18 mouse cellular contexts compared by ENCODE assay signal in genomic region chr7:98195151-98195801, GRCm38 (mm10). TPM values are rescaled to one million over a fixed set of nuclear protein-coding genes. Genes with fewer than 3 reads are reported as not detected.
DNase-seq lines count a peak whose midpoint lies in the region; ATAC-seq lines count a peak whose summit lies in the region.
"Had no signal": no experiment of that assay in that cellular context is flagged by ENCODE, and none has a peak within 500 bp of the region (broad histone marks: within the 10 kb centered on the region; RNA-seq: fewer than 3 reads in every experiment).

No protein-coding gene starts in this region.

- DNase-seq in kidney, postnatal 36 days, result no peak
- DNase-seq in ES-CJ7 (ENCODE audit: low read depth, low spot score), result peak; percentile 41
- peak; percentile 32 for DNase-seq in ZHBTc4 (ENCODE audit: low read depth, low spot score)
- peak; percentile 48 for DNase-seq in limb, embryonic 10.5 days (ENCODE audit: low spot score)
- DNase-seq in lung, postnatal 4 days, result no peak
- no peak for DNase-seq in neural tube, embryonic 10.5 days (ENCODE audit: extremely low spot score, low spot score)
- DNase-seq: adrenal gland, adult 2 months; cerebellum, adult 9-10 months; heart, adult 18-20 months; lung, postnatal 36 days; right cerebral cortex, postnatal 14 days had no signal

- peaks cover 13% of the 10 kb centered on the region for H3K4me1 ChIP-seq in kidney, embryonic 16.5 days (ENCODE audit: insufficient read depth, low read length)
- H3K4me1 ChIP-seq in limb, embryonic 10.5 days, result peaks cover 11% of the 10 kb centered on the region
- peaks cover 14% of the 10 kb centered on the region for H3K4me1 ChIP-seq in forebrain, embryonic 12.5 days

- no peak overlapping the region for H3K4me2 ChIP-seq in kidney, embryonic 16.5 days (replicated peaks; ENCODE audit: low read depth, low read length)
- no peak overlapping the region for H3K4me2 ChIP-seq in forebrain, embryonic 12.5 days

- 33% methylated on average over 10 of the region's 10 CpGs for WGBS in kidney, embryonic 16.5 days
- 43% methylated on average over 10 of the region's 10 CpGs for WGBS in limb, embryonic 10.5 days
- WGBS in forebrain, embryonic 12.5 days, result 39% methylated on average over 10 of the region's 10 CpGs

- no peaks in the 10 kb centered on the region for H3K36me3 ChIP-seq in kidney, embryonic 16.5 days (ENCODE audit: insufficient read depth, low read length)
- no peaks in the 10 kb centered on the region for H3K36me3 ChIP-seq in limb, embryonic 10.5 days
- no peaks in the 10 kb centered on the region for H3K36me3 ChIP-seq in forebrain, embryonic 12.5 days (replicated peaks)
- H3K36me3 ChIP-seq: embryonic facial prominence, embryonic 15.5 days; limb, embryonic 13.5 days had no signal

- H3K9ac ChIP-seq in kidney, embryonic 16.5 days (replicated peaks; ENCODE audit: low read length), result no peak overlapping the region
- H3K9ac ChIP-seq in forebrain, embryonic 12.5 days, result no peak overlapping the region
- H3K9ac ChIP-seq: embryonic facial prominence, embryonic 15.5 days; forebrain, embryonic 13.5 days; limb, embryonic 13.5 days had no signal

- no peak overlapping the region for H3K27ac ChIP-seq in kidney, embryonic 16.5 days (ENCODE audit: low read length)
- H3K27ac ChIP-seq in limb, embryonic 10.5 days, result no peak overlapping the region
- no peak overlapping the region for H3K27ac ChIP-seq in forebrain, embryonic 12.5 days
- H3K27ac ChIP-seq: embryonic facial prominence, embryonic 15.5 days; forebrain, embryonic 13.5 days; hindbrain, postnatal 0 days; limb, embryonic 13.5 days had no signal

- ATAC-seq in kidney, embryonic 16.5 days (ENCODE audit: low FRiP score, low TSS enrichment), result peak; percentile 43; the same call in 1 of the 2 replicates
- ATAC-seq in forebrain, embryonic 12.5 days (ENCODE audit: low FRiP score), result no peak
- ATAC-seq: Patski had no signal

- no peak overlapping the region for H3K4me3 ChIP-seq in kidney, embryonic 16.5 days (ENCODE audit: low read length)
- no peak overlapping the region for H3K4me3 ChIP-seq in limb, embryonic 10.5 days
- no peak overlapping the region for H3K4me3 ChIP-seq in forebrain, embryonic 12.5 days (replicated peaks)

- peaks cover 40% of the 10 kb centered on the region for H3K27me3 ChIP-seq in kidney, embryonic 16.5 days (ENCODE audit: insufficient read depth, low read length)
- H3K27me3 ChIP-seq in limb, embryonic 10.5 days (ENCODE audit: low read depth, poor library complexity, severe bottlenecking), result peaks cover 69% of the 10 kb centered on the region
- H3K27me3 ChIP-seq in forebrain, embryonic 12.5 days, result peaks cover 74% of the 10 kb centered on the region

- H3K9me3 ChIP-seq in kidney, embryonic 16.5 days (ENCODE audit: low read length), result no peaks in the 10 kb centered on the region
- no peaks in the 10 kb centered on the region for H3K9me3 ChIP-seq in limb, embryonic 10.5 days (replicated peaks)
- no peaks in the 10 kb centered on the region for H3K9me3 ChIP-seq in forebrain, embryonic 12.5 days
- H3K9me3 ChIP-seq: embryonic facial prominence, embryonic 15.5 days; forebrain, embryonic 13.5 days; limb, embryonic 13.5 days had no signal

RNA-seq across cellular contexts. Expression of gene B3gnt6, which starts 4.0 kb away (rescaled TPM):
- 0.06 and 0.09 TPM in 2 replicates for polyA plus RNA-seq in kidney, embryonic 16.5 days (2015; fragmentation: Nextera tagmentation; extraction: Ambion mirVana)
- not detected in 2 replicates for polyA plus RNA-seq in limb, embryonic 10.5 days (2016; fragmentation: Nextera tagmentation; extraction: Ambion mirVana)
- 0.13 and 0.15 TPM in 2 replicates for polyA plus RNA-seq in forebrain, embryonic 12.5 days (2016; fragmentation: Nextera tagmentation; extraction: Ambion mirVana)
- polyA plus RNA-seq: embryonic facial prominence, embryonic 15.5 days; limb, embryonic 13.5 days had no signal

RNA-seq across cellular contexts. Expression of gene Capn5, which starts 17.2 kb away (rescaled TPM):
- polyA plus RNA-seq in kidney, embryonic 16.5 days (2015; fragmentation: Nextera tagmentation; extraction: Ambion mirVana), result 17.4 and 19.5 TPM in 2 replicates
- 3.4 and 4.5 TPM in 2 replicates for polyA plus RNA-seq in limb, embryonic 10.5 days (2016; fragmentation: Nextera tagmentation; extraction: Ambion mirVana)
- 8.3 and 9.3 TPM in 2 replicates for polyA plus RNA-seq in forebrain, embryonic 12.5 days (2016; fragmentation: Nextera tagmentation; extraction: Ambion mirVana)

RNA-seq across cellular contexts. Expression of gene Omp, which starts 50.0 kb away (rescaled TPM):
- polyA plus RNA-seq in kidney, embryonic 16.5 days (2015; fragmentation: Nextera tagmentation; extraction: Ambion mirVana), result 0.49 and 0.81 TPM in 2 replicates
- 0.13 TPM in 2 replicates for polyA plus RNA-seq in limb, embryonic 10.5 days (2016; fragmentation: Nextera tagmentation; extraction: Ambion mirVana)
- 0.45 and 0.74 TPM in 2 replicates for polyA plus RNA-seq in forebrain, embryonic 12.5 days (2016; fragmentation: Nextera tagmentation; extraction: Ambion mirVana)

Comparison
In these comparisons a context has a peak if more than half of its experiments do, and no peak if none do; other contexts are left out.
1. DNase-seq: peak in ES-CJ7 (single experiment), ZHBTc4 (single experiment) and limb, embryonic 10.5 days (single experiment); none in kidney, postnatal 36 days (0 of 2), lung, postnatal 4 days (0 of 2) and neural tube, embryonic 10.5 days (single experiment).